Mouse (Mus musculus) megakaryocyte-erythroid progenitor cell, adult 5 weeks (primary cell): Measurements from ENCODE around the gene Tob1. TPM values are rescaled to one million over a fixed set of nuclear protein-coding genes. Genes with fewer than 3 reads are reported as not detected.

Experiments used
- polyA plus RNA-seq: library from polyadenylated mRNA; stranded (reverse); fragments of >175 nt; gene quantifications from 2 replicates; pipeline ENCODE4 v1.2.3, GENCODE M21; 2012

Gene Tob1
- polyA plus RNA-seq, result 21.7 and 23.1 TPM in 2 replicates

DNA sequence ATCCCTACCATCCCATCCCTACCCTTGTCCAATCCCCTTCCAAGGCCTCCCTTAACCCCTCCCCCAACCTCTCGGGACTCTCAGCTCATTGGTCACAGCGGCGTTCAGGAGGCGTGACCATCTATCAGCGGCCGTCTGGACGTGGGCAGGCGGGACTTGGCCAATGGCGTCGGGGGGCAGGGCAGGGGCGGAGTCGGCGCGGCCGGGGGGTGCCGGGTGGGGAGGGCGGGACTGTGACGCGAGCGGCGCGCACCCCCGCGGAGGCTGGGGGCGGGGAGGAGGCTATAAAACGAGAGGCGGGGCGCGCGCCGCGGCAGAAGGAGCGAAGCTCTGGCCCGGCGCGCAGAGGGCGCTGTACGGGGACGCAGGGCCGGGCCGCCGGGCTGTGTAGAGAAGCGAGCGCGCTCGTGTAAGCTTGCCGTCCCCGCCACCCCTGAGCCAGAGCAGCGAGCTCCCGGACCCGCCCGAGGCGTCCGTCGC lies at the start of gene Tob1:
TSS of gene Tob1 (plus strand) at position 331 of the 480 bp plus-strand sequence.

DNA sequence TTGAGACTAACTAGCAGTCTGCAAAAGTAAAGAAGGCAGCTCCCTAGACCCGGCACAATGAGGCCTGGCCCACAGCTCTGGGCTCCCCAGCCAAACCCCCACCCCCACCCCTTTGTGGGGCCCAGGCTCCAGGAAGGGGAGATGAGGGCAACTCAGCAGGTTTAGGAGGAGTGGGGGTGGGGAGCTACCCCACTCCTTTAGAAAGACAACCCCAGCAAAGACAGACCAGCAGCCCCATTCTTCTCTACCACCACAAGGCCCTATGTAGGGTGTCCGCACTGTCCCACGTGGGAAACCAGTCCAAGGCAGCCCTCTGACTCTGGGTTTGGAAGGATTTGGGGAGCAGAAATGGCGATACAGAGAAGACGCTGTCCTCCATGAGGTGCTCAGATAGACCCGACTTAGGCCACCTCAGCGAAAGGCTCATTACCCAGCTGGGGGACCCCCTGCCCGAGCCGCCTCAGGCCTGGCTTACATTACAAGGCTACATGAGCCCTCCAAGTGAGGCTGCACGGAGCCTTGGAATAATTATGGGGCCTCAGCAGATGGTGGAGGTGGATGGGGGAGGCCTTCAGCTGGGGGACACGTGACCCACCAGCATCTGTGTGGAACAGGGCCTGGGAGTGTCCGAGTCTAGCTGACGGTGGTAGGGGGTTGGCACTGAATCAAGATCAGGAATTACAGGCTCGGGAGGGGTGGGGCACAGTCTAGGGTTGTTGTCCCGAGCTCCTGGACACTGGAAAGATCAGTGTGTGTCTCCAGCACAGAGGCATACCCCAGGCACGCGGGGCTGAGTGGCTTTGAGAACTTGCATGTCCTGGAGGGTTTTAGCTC lies 34.9 kb downstream of the Tob1 start, which contains the start of gene Wfikkn2:
TSS of gene Wfikkn2 (minus strand) at position 51 of the 834 bp plus-strand sequence.

Other genes starting within 250 kb of the Tob1 start
- 349 and 378 TPM in 2 replicates for gene Gm20390, start 243.2 kb upstream of the Tob1 start, polyA plus RNA-seq
- gene Nme1, start 242.9 kb upstream of the Tob1 start, polyA plus RNA-seq, result 6.3 and 7.8 TPM in 2 replicates
- gene Spag9, start 215.4 kb upstream of the Tob1 start, polyA plus RNA-seq, result 13.0 and 18.2 TPM in 2 replicates
- gene Wfikkn2, start 34.6 kb downstream of the Tob1 start, polyA plus RNA-seq, result 0.57 and 0.74 TPM in 2 replicates
- not detected in 2 replicates for gene Gm21885, start 70.4 kb downstream of the Tob1 start, polyA plus RNA-seq
- gene Luc7l3, start 110.5 kb downstream of the Tob1 start, polyA plus RNA-seq, result 27.4 and 35.7 TPM in 2 replicates
- gene Ankrd40, start 116.5 kb downstream of the Tob1 start, polyA plus RNA-seq, result 57.9 and 60.5 TPM in 2 replicates
- 0.17 and 0.32 TPM in 2 replicates for gene Abcc3, start 181.5 kb downstream of the Tob1 start, polyA plus RNA-seq